Mouse (Mus musculus) left cerebral cortex, adult 8-10 months (tissue): ENCODE results near the gene Bbs2. TPM values are rescaled to one million over a fixed set of nuclear protein-coding genes. Genes with fewer than 3 reads are reported as not detected.
"Not testable (repeated sequence)": the region's sequence is repeated elsewhere in the genome, so short reads cannot be mapped to it uniquely, and the experiment has no call there.

Experiments
- DNase-seq, 2 experiments: peaks; one replicate each; pipeline ENCODE4 v3.0.0; 2022; ENCODE audit warnings: low spot score in 2 of 2
- total RNA-seq, 4 experiments: library from RNA; stranded (reverse); gene quantifications; 2 replicates each; pipeline ENCODE4 v1.2.4; 2022

Gene Bbs2
- 10 to 100 TPM; 33.2 to 41.9 (median 38.5) TPM for total RNA-seq

DNA sequence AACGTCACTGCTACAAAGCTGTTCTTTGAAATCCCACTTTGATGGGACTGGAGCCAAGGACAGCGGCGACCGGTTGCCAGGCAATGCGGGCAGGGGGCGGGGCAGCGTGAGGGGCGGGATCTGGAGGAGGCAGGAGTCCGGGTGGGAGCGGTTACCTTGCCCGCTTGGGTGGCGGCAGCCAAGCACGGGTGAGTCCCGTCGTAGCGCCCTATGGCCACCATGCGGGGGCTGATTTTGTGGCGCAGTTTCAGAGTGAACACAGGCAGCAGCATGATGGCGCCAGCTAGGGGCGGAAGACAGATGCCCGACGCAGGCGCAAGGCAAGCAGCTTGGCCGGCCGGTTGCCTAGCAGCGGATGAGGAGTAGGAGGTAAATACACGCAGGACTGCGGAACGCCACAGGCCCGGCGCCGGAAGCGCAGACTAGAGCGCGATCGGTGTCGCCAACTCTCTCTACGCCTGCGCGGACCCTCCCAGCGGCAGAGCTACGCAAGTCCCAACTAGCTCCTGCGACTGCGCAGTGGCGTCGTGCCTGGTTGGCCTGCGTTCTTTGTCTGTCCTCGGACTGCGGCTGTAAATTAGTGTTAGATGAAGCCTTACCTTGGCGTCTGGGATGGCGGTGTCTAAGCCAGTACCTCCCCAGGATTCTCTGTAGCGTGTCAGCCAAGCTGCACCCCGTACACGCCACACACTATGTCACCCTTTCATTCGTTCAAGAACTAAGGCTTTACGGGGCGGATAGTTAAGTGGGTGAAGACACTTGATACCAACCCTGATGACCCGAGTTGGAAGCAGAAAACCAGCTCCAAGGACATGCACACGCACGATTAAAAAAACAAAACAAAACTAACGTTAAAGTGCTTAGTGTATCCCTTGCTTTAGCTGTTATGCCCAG is at the start of gene Bbs2:
Gene Bbs2 (minus strand): TSS at position 848 of the 894 bp plus-strand sequence.
- peak; percentile 92 to 100 for DNase-seq

DNA sequence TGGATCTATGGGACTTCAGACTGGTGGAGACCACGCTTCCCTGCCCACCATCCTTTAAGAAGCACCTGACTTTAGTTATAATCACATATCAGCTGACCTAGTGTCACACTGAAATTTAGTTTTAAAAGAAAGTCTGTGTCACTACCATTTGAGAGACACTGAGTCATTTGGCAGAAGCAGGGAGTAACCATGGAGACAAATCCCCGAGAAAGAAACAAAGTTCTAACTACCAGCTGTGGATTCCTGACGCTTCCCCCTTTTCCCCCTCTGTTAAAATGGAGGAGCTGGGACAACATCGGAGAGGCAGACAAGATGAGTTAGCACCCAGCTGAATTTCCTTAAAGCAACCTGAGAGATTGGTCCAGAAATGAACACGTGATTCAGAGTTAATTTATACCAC is 49.5 kb upstream of the Bbs2 start:
- no peak for DNase-seq

- no peak for DNase-seq
These were observed 41.6 kb upstream of the Bbs2 start for GRCm38 (mm10) chr8:94140266-94140795.

DNA sequence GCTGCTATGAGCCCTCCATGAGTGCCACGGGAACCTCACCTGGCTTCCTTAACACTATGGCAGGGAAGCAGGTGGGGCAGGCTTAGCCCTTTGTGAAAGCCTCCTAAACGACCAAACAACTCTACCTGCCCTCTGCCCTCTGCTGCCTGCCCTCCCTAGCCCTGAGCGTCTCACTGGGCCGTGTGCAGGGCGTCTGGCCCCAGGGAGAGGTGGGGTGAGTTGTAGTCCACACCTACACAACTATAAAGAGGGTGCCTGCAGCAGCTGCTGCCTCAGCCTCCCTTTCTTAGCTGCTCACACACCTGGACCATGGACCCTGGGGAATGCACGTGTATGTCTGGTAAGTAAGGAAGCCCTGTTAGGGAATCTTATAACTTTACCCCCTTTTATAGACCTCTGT is 38.2 kb upstream of the Bbs2 start, which contains the start of gene Mt4:
Gene Mt4 (plus strand): TSS at position 265 of the 400 bp plus-strand sequence.
- DNase-seq: no peak

GRCm38 (mm10) chr8:94136192-94136591 is 37.5 kb upstream of the Bbs2 start:
- no peak for DNase-seq

DNA sequence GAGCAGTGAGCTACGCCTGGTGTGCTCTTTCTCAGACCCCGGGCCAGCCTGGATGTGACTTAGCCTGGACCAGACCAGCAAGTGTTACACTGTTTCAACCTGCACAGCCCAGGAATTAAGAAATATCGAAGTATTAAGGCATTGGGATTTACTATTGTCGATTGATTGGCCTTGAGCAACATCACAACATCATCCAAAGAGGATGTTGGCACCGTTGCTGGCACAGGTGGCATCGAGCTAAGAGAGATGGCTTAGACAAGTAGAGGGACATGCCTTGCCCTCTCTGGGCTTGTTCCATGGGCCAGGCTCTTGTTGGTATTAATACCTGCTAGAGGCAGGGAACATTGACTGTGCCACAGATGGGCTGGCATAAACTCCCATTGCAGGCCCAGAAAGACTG is 36.8 kb upstream of the Bbs2 start:
- DNase-seq: no peak

DNA sequence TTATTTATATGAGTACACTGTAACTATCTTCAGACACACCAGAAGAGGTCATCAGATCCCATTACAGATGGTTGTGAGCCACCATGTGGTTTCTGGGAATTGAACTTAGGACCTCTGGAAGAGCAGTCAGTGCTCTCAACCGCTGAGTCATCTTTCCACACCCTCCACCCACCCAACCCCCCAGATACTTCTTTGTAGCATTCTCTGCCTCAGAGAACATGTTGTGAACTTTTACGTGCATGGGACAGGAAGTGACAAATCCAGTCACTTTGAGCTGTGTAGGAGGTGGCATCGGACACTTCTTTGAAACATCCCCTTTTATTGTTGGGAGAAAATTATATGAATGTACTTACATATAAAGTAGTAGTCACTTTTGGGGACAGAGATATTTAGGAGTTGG is 35.9 kb upstream of the Bbs2 start:
- not testable (repeated sequence) for DNase-seq

GRCm38 (mm10) chr8:94132096-94132495 is 33.4 kb upstream of the Bbs2 start:
- no peak for DNase-seq

GRCm38 (mm10) chr8:94130126-94130525 is 31.4 kb upstream of the Bbs2 start:
- no peak for DNase-seq

- DNase-seq: no peak
These were observed 30.5 kb upstream of the Bbs2 start for GRCm38 (mm10) chr8:94129133-94129789.

DNA sequence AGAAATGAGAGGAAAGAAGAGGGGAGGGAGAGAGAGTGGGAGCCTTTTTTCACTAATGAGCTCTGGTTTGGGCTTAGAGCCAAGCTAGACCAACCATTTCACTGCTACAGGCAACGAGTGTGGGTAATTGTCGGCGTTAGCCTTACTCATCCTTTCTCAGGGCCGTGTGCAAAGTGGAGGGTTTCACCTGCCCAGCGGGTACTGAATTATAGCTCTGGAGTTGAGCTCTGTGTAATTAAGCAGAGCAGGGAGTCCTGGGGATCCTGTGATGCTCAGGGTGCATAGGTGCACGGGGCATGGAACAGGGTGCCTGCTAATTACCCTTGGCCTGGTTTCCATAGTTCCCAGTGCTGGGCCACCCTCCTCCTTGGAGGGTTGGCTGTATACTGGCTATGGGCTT is 29.0 kb upstream of the Bbs2 start:
- DNase-seq: no peak

DNA sequence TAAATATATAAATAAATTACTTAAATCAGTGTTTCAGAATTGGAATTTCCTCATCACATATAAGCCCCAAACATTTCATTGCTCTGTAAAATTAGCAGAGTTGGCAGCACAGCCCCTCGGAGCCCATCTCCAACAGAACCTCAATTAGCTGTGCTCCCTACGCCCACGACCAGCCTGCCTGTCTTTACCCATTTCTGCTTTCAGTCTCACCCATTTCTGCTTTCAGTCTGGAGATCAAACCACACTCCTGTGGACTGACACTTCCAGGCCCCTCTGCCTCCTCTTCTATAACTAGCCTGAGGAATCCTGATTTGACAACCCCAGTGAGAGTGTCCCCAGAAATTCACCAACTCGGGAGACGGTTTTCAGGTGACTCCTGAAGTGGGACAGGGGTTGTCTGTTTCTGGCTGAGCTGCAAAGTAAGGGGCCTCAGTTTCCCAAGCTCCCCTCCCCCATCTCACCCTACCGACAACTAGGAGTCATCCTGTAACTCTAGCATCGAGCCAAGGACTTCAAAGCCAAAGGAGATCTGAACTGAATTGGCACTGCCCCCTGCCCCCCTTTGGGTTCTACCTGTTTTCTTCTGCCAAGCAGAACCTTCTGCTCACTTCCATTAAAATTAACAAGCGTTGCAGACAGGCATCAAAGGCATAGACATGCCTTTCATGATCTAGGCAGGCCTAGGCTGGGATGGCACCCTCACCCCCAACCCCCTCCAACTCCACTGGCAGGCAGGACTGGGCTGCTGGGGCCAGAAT is 24.2 kb upstream of the Bbs2 start:
- no peak for DNase-seq

- no peak for DNase-seq
These were observed 22.9 kb upstream of the Bbs2 start for GRCm38 (mm10) chr8:94121625-94122024.

DNA sequence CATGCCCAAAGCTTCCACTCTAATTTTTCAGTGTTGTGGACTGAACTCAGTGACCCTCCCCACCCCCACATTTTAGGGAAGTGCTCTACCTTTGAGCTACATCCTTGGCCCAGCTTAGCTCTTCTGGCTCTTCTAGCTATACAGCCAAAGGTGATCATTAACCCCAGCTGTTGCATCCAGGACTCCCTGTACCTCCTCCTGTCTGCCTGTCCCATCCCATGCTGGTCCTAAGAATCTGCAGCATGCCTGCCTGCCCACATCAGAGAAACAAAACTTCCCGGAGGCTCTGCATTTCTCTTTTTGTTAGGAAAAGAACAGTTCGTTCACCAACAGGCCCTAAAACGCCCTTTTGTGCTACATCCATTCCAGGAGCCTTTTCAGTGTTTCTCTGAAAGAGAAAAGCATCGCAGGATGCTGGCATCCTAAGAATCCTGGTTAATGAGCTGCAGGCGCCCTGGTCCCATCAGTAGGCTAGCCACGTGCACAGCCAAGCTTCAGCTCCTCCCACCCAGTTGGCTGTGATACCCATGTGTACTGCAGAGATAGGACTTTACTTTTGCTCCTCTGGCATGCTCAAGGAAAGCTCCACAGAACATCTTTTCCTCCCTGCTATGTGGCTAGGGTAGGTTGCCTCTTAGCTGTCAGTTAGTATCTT is 20.2 kb upstream of the Bbs2 start:
- DNase-seq: peak; percentile 27 to 79

DNA sequence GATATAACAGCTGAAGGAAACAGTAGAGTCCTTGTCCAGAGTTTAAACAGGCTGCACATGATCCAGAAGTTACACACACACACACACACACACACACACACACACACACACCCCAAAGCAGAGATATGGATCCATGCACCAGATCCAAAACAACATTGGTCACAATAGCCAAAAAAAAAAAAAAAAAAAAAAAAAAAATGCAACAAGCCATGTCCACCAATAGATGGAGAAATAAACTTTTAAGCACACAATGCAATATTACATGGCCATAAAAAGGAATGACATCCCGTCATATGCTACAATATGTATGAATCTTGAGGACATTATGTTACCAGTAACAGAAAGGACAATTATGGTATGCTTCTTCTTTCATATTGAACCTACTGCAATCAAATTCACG is 15.2 kb upstream of the Bbs2 start:
- DNase-seq: no peak

DNA sequence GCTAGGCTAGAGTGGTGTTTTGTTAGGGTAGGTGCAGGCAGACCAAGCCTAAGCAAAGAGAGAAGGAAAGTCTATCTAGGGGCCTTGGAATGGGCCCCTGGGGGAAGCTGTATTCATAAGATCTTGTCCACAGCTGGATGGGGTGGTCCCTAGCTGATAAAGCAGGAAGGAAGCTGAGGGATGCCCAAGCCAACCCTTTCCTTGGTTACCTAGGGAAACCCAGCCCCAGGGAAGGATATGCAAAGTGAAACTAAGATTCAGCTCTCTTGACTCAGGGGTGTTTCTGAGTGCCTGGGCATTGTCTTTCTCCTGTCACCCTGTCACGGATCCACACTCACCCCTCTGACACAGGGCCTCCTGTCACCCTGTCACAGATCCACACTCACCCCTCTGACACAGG is 14.7 kb upstream of the Bbs2 start:
- DNase-seq: no peak

DNA sequence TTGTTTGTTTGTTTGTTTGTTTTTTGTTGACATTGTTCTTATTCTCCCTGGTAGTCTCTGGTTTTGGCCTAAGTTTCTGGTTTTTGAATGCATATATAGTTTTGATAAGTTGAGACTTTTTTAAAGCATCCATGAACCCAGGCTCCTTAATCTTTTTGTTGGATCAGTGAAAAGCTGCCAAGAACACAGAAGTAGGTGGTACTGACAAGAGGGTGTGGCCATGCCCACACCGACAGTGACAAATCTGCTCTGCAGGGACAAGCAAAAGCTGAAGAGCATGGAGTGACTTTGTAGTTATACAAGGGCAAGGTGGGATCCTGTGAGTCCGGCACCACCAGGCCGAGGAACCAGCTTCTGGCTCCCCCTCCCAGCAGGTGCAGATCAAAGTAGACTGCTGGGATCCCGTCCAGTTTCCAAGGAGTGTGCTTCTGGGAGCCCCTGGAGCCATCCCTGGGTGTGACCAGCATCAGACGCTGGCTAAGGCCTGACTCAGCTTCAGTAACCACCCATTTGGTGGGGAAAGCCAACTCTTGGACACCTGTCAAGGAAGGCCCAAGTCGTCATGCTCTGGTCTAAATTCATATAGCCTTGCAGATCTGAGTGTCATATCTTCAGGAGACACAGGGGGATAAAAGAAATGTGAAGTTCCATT is 11.9 kb upstream of the Bbs2 start:
- DNase-seq: no peak

DNA sequence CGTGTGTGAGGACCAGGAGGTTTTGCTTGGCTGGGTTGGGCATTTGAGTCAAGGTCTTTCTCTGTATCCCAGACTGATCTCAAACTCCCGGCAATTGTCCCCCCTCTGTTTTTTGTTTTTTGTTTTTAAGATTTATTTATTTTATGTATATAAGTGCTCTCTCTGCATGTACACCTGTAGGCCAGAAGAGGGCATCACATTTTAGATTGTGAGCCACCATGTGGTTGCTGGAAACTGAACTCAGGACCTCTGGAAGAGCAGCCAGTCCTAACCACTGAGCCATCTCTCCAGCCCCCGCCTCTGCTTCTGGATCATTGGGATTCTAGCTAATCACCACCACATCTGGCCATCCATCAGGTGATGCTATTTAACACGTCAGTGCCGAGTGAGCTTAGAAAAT is 11.1 kb upstream of the Bbs2 start:
- no peak for DNase-seq

- DNase-seq: no peak
These were observed 10.7 kb upstream of the Bbs2 start for GRCm38 (mm10) chr8:94109396-94109795.

- DNase-seq: no peak
These were observed 9.1 kb upstream of the Bbs2 start for GRCm38 (mm10) chr8:94107871-94108270.

GRCm38 (mm10) chr8:94104146-94104545 is 5.4 kb upstream of the Bbs2 start:
- peak in 1 of 2 experiments; percentile 22 for DNase-seq
